Mouse (Mus musculus): ENCODE results near the gene Sv2c.
A peak's percentile ranks its signal among the peaks of the same experiment; 100 is the strongest.
"Not testable (repeated sequence)": the region's sequence is repeated elsewhere in the genome, so short reads cannot be mapped to it uniquely, and the experiment has no call there.

The Sv2c gene

GRCm38 (mm10) chr13:96132401-96132816, at the start of gene Sv2c:
Gene Sv2c, minus strand, starts transcription at chr13:96132577.
- DNase-seq (ENCODE audit: low spot score): peak; percentile 50

DNA sequence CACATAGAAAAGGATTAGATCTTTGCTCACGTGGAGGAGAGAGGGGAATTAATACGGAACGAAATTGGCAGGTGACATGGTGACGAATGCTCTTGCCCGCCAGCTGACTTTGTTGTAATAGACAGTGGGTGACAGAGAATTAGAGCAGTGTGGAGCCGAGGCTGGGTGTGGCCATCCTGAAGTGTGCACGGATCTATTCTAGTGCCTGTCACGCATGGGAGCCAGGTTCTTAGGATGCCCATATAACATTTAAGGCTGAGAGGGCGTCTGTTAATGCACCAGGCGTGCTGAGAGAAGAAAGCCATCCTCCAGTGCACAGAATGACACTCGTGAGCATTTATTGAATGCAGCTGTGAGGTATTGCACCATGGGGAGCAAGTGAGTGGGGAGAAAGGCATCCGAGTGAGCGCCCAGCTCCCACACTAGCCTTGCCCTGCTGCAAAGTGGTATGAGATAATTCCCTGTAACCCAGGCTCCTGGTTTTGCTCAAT, 48.3 kb upstream of the Sv2c start:
- DNase-seq (ENCODE audit: low spot score): no peak

GRCm38 (mm10) chr13:96175591-96176212, 43.3 kb upstream of the Sv2c start:
- no peak for DNase-seq (ENCODE audit: low spot score)

GRCm38 (mm10) chr13:96173686-96174085, 41.3 kb upstream of the Sv2c start:
- no peak for DNase-seq (ENCODE audit: low spot score)

- no peak for DNase-seq (ENCODE audit: low spot score)
Observed at GRCm38 (mm10) chr13:96172290-96172689, 39.9 kb upstream of the Sv2c start.

- no peak for DNase-seq (ENCODE audit: low spot score)
Observed at GRCm38 (mm10) chr13:96168991-96169665, 36.8 kb upstream of the Sv2c start.

- no peak for DNase-seq (ENCODE audit: low spot score)
Observed at GRCm38 (mm10) chr13:96166593-96166992, 34.2 kb upstream of the Sv2c start.

DNA sequence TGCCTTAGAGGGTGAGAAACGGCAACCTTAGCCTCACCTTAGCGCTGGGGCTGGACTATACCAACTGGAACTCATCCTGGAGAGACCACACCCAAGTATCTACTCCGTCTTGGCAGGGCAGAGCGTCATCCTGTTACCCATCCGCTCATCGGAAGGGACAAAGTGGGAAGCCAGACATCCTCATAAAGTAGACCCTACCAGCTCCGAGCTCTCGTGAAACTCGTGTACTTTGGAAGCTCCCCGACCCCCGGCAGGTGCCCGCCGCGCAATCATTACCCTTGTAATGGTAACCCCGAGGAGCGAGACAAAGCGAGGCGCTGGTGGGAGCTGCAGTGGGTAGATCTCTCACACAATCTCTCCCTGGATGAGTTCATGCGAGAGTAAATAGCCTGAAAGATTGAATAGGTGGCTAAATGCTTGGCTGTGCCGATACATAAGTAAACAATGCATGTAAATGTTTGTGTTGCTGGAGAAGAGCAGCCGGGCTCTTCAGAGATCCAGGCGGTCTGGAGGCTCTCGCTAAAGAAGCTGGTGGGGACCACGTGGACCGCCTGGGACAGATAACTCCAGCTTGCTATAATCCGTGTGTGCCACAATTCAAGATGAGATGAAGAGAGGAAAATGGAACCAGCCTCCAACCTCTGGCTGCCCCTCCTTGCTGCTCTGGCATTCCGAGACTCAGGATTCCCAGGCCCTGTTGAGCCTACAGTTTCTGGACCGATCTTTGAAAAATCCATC, 1.2 kb upstream of the Sv2c start:
- no peak for DNase-seq (ENCODE audit: low spot score)

DNA sequence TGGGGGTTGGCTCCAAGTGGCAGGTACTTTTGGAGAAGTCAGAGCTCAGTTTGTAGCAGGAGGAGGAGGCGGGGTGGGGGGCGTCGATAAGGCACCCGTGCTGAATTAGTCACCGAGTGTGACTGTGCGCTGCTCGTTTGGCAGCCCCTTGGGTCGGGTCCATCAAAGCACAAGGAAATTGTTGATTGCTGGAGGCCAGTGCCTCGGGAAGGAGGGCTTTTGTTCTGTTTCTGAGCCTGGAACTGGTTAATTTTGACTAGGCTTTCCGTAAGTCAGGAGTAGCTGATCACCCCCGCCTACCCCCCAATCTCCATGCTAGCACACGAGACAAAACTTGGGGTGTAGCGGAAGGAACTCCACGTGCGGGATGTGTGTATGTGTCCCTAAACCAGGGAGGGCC, 456 bp upstream of the Sv2c start:
- DNase-seq (ENCODE audit: low spot score): no peak

GRCm38 (mm10) chr13:96131911-96132310, 466 bp downstream of the Sv2c start:
- DNase-seq (ENCODE audit: low spot score): no peak

- DNase-seq (ENCODE audit: low spot score): no peak
Observed at GRCm38 (mm10) chr13:96131050-96131449, 1.3 kb downstream of the Sv2c start.

DNA sequence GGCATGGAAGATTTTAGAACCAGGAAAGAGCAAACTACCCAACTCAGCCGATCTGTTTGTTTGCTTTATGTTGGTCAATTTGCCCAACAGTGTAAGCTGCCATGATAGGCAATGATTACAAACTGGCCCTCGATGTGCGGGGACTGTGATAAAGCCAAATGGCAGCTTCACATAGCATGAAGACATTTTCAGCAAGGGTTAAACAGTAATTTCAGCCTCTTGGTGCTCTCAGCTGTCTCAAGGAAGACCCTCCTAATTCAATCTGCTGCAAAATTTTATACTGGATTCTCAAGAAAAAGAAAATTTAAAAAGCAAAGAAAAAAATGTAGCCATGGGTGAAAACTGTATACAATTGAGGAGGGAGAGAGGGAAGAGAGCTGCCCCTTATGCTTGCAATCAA, 3.3 kb downstream of the Sv2c start:
- no peak for DNase-seq (ENCODE audit: low spot score)

GRCm38 (mm10) chr13:96126669-96127068, 5.7 kb downstream of the Sv2c start:
- DNase-seq (ENCODE audit: low spot score): no peak

DNA sequence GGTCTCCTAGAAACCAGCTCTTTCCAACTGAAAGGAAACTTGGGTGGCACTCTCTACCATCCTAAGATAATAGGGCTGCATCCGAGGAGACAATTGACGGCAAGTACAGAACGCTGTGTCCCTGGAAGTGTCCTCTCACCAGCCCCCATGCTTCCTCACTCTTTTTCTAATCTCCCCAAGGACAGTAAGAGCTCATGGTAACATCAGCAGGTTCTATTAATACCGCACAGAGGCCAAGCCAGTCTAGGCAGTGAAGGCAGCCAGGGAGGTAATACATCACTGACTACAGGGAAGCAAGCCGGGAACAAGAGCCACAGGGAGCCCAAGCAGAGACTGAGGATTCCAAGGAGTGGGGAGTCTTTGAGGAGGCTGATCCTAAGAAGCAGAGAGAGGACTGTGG, 7.4 kb downstream of the Sv2c start:
- no peak for DNase-seq (ENCODE audit: low spot score)

GRCm38 (mm10) chr13:96112711-96113110, 19.7 kb downstream of the Sv2c start:
- no peak for DNase-seq (ENCODE audit: low spot score)

- DNase-seq (ENCODE audit: low spot score): no peak
Observed at GRCm38 (mm10) chr13:96110767-96111166, 21.6 kb downstream of the Sv2c start.

DNA sequence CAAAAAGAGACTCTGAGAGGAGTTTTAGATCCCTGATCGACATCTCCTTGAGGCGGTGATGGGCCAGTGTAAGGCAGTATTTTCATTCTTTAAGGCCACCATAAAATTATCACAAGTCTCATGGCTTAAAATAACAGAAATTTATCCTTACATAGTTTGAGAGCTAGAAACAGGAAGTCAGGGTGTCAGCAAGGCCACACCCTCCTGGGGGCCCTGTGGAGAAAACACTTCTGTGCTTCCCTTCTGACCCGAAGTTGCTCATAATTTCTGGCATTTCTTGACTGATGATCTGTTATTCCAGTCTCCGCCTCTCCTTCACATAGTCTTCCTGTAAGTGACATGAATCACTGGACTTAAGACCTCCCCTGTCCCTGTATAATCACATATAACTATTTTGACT, 26.0 kb downstream of the Sv2c start:
- DNase-seq (ENCODE audit: low spot score): no peak

- no peak for DNase-seq (ENCODE audit: low spot score)
Observed at GRCm38 (mm10) chr13:96090929-96091328, 41.4 kb downstream of the Sv2c start.

- DNase-seq (ENCODE audit: low spot score): no peak
Observed at GRCm38 (mm10) chr13:96085581-96086302, 46.6 kb downstream of the Sv2c start.

DNA sequence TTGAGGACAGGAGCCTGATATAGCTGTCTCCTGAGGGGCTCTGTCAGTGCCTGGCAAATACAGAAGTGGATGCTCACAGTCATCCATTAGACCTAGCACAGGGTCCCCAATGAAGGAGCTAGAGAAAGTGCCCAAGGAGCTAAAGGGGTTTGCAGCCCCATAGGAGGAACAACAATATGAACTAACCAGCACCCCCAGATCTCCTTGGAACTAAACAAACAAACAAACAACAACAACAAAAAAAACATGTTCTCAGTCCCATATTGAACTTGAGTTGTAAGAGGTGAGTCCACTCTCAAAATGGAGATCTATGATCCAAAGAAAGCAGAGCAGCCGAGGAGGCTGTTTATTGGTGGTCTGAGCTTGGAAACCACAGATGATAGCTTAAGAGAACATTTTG, 50.6 kb downstream of the Sv2c start, which contains the start of gene Gm17190:
Gm17190 (plus strand) TSS at position 301 of the 400 bp plus-strand sequence.
- not testable (repeated sequence) for DNase-seq (ENCODE audit: low spot score)

DNA sequence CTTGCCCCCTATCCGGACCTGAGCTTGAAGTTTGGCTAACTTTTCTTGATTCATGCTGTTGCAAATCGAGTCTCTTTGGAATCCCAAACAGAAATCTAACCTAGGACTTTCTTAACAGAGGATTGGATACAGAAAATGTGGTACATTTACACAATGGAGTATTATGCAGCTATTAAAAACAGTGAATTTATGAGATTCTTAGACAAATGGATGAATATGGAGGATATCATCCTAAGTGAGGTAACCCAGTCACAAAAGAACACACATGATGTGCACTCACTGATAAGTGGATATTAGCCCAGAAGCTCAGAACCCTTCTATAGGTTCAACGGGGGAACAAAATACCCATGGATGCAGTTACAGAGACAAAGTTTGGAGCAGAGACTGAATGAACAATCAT, 51.1 kb downstream of the Sv2c start, which contains the start of gene Gm20075:
Gm20075 (minus strand) TSS at position 101 of the 400 bp plus-strand sequence.
- DNase-seq (ENCODE audit: low spot score): not testable (repeated sequence)

DNA sequence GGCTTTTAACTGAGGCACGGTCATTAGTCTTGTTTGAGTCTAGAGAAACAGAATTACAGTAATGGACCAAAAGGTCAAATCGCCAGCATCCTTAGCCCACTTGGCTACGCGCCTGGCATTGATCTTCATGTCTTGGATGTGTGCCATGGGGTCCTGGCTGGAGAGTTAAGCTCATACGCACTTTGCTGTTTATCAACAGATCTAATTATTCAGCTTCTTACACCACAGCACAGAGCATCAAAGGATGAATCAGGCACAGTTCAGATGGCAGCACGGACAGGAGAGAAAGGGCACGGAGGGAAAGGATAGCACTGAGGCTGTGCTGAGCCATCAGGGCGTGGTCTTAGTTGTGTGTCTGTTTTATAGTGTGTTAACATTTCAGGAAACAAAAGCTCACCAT, 58.8 kb downstream of the Sv2c start:
- DNase-seq (ENCODE audit: low spot score): no peak

Data from ovary, adult 18-20 months (tissue).